Mouse (Mus musculus): ENCODE data around the gene Ahsg. TPM values are rescaled to one million over a fixed set of nuclear protein-coding genes. Genes with fewer than 3 reads are reported as not detected.
A peak's percentile ranks its signal among the peaks of the same experiment; 100 is the strongest.

The Ahsg gene
- polyA plus RNA-seq, 1 experiment = 0.57 TPM

GRCm38 (mm10) chr16:22848331-22848730 is 42.7 kb upstream of the Ahsg start:
- TF ChIP-seq CTCF (IDR thresholded peaks at IDR 0.05; ENCODE audit: extremely low read depth, insufficient read depth, insufficient read length, insufficient replicate concordance) (no peak), POLR2A (IDR thresholded peaks at IDR 0.05; ENCODE audit: low read depth, low read length) (no peak)
- H3K36me3 ChIP-seq (ENCODE audit: control insufficient read depth, insufficient read depth, low read length) = no peaks in the 10 kb centered on the region
- H3K27me3 ChIP-seq (ENCODE audit: control insufficient read depth, insufficient read depth, low read length) = no peaks in the 10 kb centered on the region
- H3K27ac ChIP-seq (ENCODE audit: insufficient read depth, low read length) = no peak overlapping the region
- H3K4me1 ChIP-seq (ENCODE audit: control insufficient read depth, insufficient read depth, insufficient read length) = no peaks in the 10 kb centered on the region
- no peak overlapping the region for H3K4me3 ChIP-seq (ENCODE audit: extremely low read depth, insufficient read depth, insufficient read length)
- WGBS = 95% methylated on average over 1 of the region's 1 CpGs
- no peak for DNase-seq (ENCODE audit: low read depth in 1 of 2, low spot score in 2 of 2)

GRCm38 (mm10) chr16:22852709-22853108 is 38.4 kb upstream of the Ahsg start:
- Histone ChIP-seq H3K4me1 (ENCODE audit: control insufficient read depth, insufficient read depth, insufficient read length) (no peaks in the 10 kb centered on the region; the same call in 1 of the 2 replicates), H3K4me3 (ENCODE audit: extremely low read depth, insufficient read depth, insufficient read length) (no peak overlapping the region), H3K27ac (ENCODE audit: insufficient read depth, low read length) (no peak overlapping the region), H3K36me3 (ENCODE audit: control insufficient read depth, insufficient read depth, low read length) (no peaks in the 10 kb centered on the region), H3K27me3 (ENCODE audit: control insufficient read depth, insufficient read depth, low read length) (no peaks in the 10 kb centered on the region)
- no peak for TF ChIP-seq POLR2A (IDR thresholded peaks at IDR 0.05; ENCODE audit: low read depth, low read length)
- no peak for TF ChIP-seq CTCF (IDR thresholded peaks at IDR 0.05; ENCODE audit: extremely low read depth, insufficient read depth, insufficient read length, insufficient replicate concordance)
- 81% methylated on average over 4 of the region's 4 CpGs for WGBS
- DNase-seq (ENCODE audit: low read depth in 1 of 2, low spot score in 2 of 2) = no peak

GRCm38 (mm10) chr16:22856773-22857172 is 34.3 kb upstream of the Ahsg start:
- no peaks in the 10 kb centered on the region for H3K36me3 ChIP-seq (ENCODE audit: control insufficient read depth, insufficient read depth, low read length)
- WGBS = 9% methylated on average over 9 of the region's 9 CpGs
- no peaks in the 10 kb centered on the region for H3K27me3 ChIP-seq (ENCODE audit: control insufficient read depth, insufficient read depth, low read length)
- peaks cover 4% of the 10 kb centered on the region; the same call in 1 of the 2 replicates for H3K4me1 ChIP-seq (ENCODE audit: control insufficient read depth, insufficient read depth, insufficient read length)
- H3K27ac ChIP-seq (ENCODE audit: insufficient read depth, low read length) = peak overlapping the region; percentile 85; the same call in 1 of the 2 replicates
- no peak for TF ChIP-seq CTCF (IDR thresholded peaks at IDR 0.05; ENCODE audit: extremely low read depth, insufficient read depth, insufficient read length, insufficient replicate concordance)
- no peak for TF ChIP-seq POLR2A (IDR thresholded peaks at IDR 0.05; ENCODE audit: low read depth, low read length)
- peak overlapping the region; percentile 67 for H3K4me3 ChIP-seq (ENCODE audit: extremely low read depth, insufficient read depth, insufficient read length)
- no peak for DNase-seq (ENCODE audit: low read depth in 1 of 2, low spot score in 2 of 2)

- peaks cover 2% of the 10 kb centered on the region for H3K36me3 ChIP-seq (ENCODE audit: control insufficient read depth, insufficient read depth, low read length)
- peak; percentile 56; the same call in 1 of the 2 replicates for TF ChIP-seq POLR2A (IDR thresholded peaks at IDR 0.05; ENCODE audit: low read depth, low read length)
- no peak for TF ChIP-seq CTCF (IDR thresholded peaks at IDR 0.05; ENCODE audit: extremely low read depth, insufficient read depth, insufficient read length, insufficient replicate concordance)
- H3K4me3 ChIP-seq (ENCODE audit: extremely low read depth, insufficient read depth, insufficient read length) = peak within 1 kb of the TSS; percentile 87
- no peaks in the 10 kb centered on the region for H3K27me3 ChIP-seq (ENCODE audit: control insufficient read depth, insufficient read depth, low read length)
- peak within 1 kb of the TSS; percentile 85 for H3K27ac ChIP-seq (ENCODE audit: insufficient read depth, low read length)
- H3K4me1 ChIP-seq (ENCODE audit: control insufficient read depth, insufficient read depth, insufficient read length) = peaks cover 4% of the 10 kb centered on the region; the same call in 1 of the 2 replicates
- WGBS = under 1% methylated on average over 61 of the region's 62 CpGs
- peak; percentile 98 for DNase-seq (ENCODE audit: low read depth in 1 of 2, low spot score in 2 of 2)
Measured at GRCm38 (mm10) chr16:22857431-22858113, 33.5 kb upstream of the Ahsg start, which contains the start of the genes Tbccd1 and Dnajb11. Tbccd1 (minus strand) TSS chr16:22857669. Dnajb11 (plus strand) TSS chr16:22857845.

GRCm38 (mm10) chr16:22872397-22872796 is 18.7 kb upstream of the Ahsg start:
- no peaks in the 10 kb centered on the region for H3K27me3 ChIP-seq (ENCODE audit: control insufficient read depth, insufficient read depth, low read length)
- no peak overlapping the region for H3K4me3 ChIP-seq (ENCODE audit: extremely low read depth, insufficient read depth, insufficient read length)
- no peak for TF ChIP-seq POLR2A (IDR thresholded peaks at IDR 0.05; ENCODE audit: low read depth, low read length)
- TF ChIP-seq CTCF (IDR thresholded peaks at IDR 0.05; ENCODE audit: extremely low read depth, insufficient read depth, insufficient read length, insufficient replicate concordance) = no peak
- WGBS = 96% methylated on average over 8 of the region's 8 CpGs
- H3K4me1 ChIP-seq (ENCODE audit: control insufficient read depth, insufficient read depth, insufficient read length) = no peaks in the 10 kb centered on the region
- no peak for DNase-seq (ENCODE audit: low read depth in 1 of 2, low spot score in 2 of 2)
- H3K27ac ChIP-seq (ENCODE audit: insufficient read depth, low read length) = no peak overlapping the region
- H3K36me3 ChIP-seq (ENCODE audit: control insufficient read depth, insufficient read depth, low read length) = peaks cover 40% of the 10 kb centered on the region

- no peaks in the 10 kb centered on the region for H3K27me3 ChIP-seq (ENCODE audit: control insufficient read depth, insufficient read depth, low read length)
- TF ChIP-seq CTCF (IDR thresholded peaks at IDR 0.05; ENCODE audit: extremely low read depth, insufficient read depth, insufficient read length, insufficient replicate concordance) = no peak
- TF ChIP-seq POLR2A (IDR thresholded peaks at IDR 0.05; ENCODE audit: low read depth, low read length) = no peak
- no peak for DNase-seq (ENCODE audit: low read depth in 1 of 2, low spot score in 2 of 2)
- peaks cover 34% of the 10 kb centered on the region for H3K36me3 ChIP-seq (ENCODE audit: control insufficient read depth, insufficient read depth, low read length)
- no peak overlapping the region for H3K4me3 ChIP-seq (ENCODE audit: extremely low read depth, insufficient read depth, insufficient read length)
- WGBS = 86% methylated on average over 4 of the region's 4 CpGs
- H3K27ac ChIP-seq (ENCODE audit: insufficient read depth, low read length) = no peak overlapping the region
- no peaks in the 10 kb centered on the region for H3K4me1 ChIP-seq (ENCODE audit: control insufficient read depth, insufficient read depth, insufficient read length)
Measured at GRCm38 (mm10) chr16:22873369-22873768, 17.7 kb upstream of the Ahsg start.
